Mouse (Mus musculus) embryonic facial prominence, embryonic 14.5 days (tissue): Measurements from ENCODE around the gene P2ry10. TPM values are rescaled to one million over a fixed set of nuclear protein-coding genes. Genes with fewer than 3 reads are reported as not detected.

Experiments used
- polyA plus RNA-seq: library from polyadenylated mRNA; unstranded; fragments of >200 nt; fragmentation: Nextera tagmentation; extraction: Ambion mirVana; gene quantifications from 2 replicates; pipeline ENCODE4 v1.2.1, GENCODE M21; 2014

P2ry10 gene
- polyA plus RNA-seq, 1 experiment from 2014 or later, result 0.43 TPM

Other genes with a start within 250 kb of the P2ry10 start
- 114 and 129 TPM in 2 replicates for gene Rtl3, start 247.8 kb upstream of the P2ry10 start, polyA plus RNA-seq
- 43.0 and 50.5 TPM in 2 replicates for gene Lpar4, start 167.9 kb upstream of the P2ry10 start, polyA plus RNA-seq
- gene P2ry10b, start 60.4 kb downstream of the P2ry10 start, polyA plus RNA-seq, result 4.7 and 5.0 TPM in 2 replicates
- gene Gpr174, start 167.4 kb downstream of the P2ry10 start, polyA plus RNA-seq, result 0.08 and 0.54 TPM in 2 replicates